ENCODE assay signal across 7 mouse cellular contexts in the genomic region with DNA sequence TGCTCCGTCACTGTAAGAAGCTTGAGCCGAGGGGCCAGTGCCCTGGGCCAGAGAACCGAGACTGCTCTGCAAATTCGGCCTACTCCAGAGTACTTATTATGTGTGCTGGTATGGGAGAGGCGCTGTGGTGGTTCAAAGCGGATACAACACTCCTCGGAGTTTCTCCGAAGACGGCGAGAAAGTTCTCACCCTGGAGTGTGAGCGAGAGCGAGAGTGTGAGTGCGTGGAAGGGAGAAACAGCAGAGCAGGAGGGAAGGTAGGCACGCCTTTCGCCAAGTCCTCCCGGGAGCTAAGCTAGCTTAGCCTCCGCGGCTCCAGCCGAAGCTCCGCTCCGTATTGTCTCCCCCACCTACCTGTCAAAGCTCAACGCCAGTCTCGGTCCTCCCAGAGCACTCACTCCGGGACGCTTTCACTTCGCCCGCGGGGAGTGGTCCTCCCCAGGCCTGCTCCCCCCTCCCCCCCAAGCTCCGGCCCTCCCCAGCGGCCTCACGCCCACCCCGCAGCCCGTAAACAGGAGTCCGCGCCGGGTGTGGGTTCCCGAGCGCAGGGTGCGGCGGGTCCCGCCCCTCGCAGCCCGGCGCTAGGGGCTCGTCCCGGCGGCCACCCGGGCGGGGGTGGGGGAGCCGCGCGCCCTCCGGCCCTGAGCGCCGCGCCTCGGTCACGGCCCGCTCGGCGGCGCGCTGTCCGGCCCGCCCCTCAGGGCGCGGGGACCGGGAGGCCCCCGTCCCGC. TPM values are rescaled to one million over a fixed set of nuclear protein-coding genes. Genes with fewer than 3 reads are reported as not detected.
A peak's percentile ranks its signal among the peaks of the same experiment; 100 is the strongest.
DNase-seq lines count a peak whose midpoint lies in the region; ATAC-seq lines count a peak whose summit lies in the region.

No protein-coding gene starts in this region.

- intact Hi-C loops in left cerebral cortex, postnatal 4 days (cut with DNase I), result no loop called here

- peak; percentile 45 for ATAC-seq in activated CD4-positive, CD25-positive, alpha-beta regulatory T cell, adult 4 months

- DNase-seq in cerebellum, postnatal 14 days, result peak; percentile 36 to 46
- peak; percentile 5 to 12 for DNase-seq in gastrocnemius, adult 8-10 months (ENCODE audit: low spot score in 2 of 2)
- DNase-seq in hindlimb bud, embryonic 11.5 days (ENCODE audit: extremely low spot score, low read depth, low spot score), result peak; percentile 18
- peak; percentile 20 for DNase-seq in left cerebral cortex, postnatal 4 days
- DNase-seq in mesoderm, embryonic 11.5 days (ENCODE audit: low read depth, low spot score), result peak; percentile 50
- DNase-seq in right cerebral cortex, postnatal 25 days, result peak; percentile 54

RNA-seq across cellular contexts. Expression of a gene that starts 0.8 kb away (rescaled TPM):
- 1 to 10 TPM; 8.6 to 8.7 TPM for polyA plus RNA-seq in activated CD4-positive, CD25-positive, alpha-beta regulatory T cell, adult 4 months (2017; shearing (Covaris generic))
- 10 to 100 TPM; 16.7 to 18.7 (median 17.1) TPM for total RNA-seq in gastrocnemius, adult 8-10 months (2022)
- 10 to 100 TPM; 30.7 to 32.7 TPM for total RNA-seq in left cerebral cortex, postnatal 4 days (2021)

RNA-seq across cellular contexts. Expression of a gene that starts 21.6 kb away (rescaled TPM):
- not detected for polyA plus RNA-seq in activated CD4-positive, CD25-positive, alpha-beta regulatory T cell, adult 4 months (2017; shearing (Covaris generic))
- total RNA-seq in gastrocnemius, adult 8-10 months (2022), result not detected
- total RNA-seq in left cerebral cortex, postnatal 4 days (2021), result not detected

Comparison
In these comparisons a context has a peak if more than half of its experiments do, and no peak if none do; other contexts are left out.
1. Peak in every context shown above with its lines: DNase-seq and ATAC-seq.